Mouse (Mus musculus) liver (tissue): ENCODE results near the gene Sgsm3.
"Not testable (repeated sequence)": the region's sequence is repeated elsewhere in the genome, so short reads cannot be mapped to it uniquely, and the experiment has no call there.

Experiments used
- DNase-seq: peaks from one replicate; pipeline ENCODE4 v3.0.0-alpha.2; 2020; ENCODE audit warnings: mixed read lengths

Sgsm3 gene

GRCm38 (mm10) chr15:80977620-80978334 lies at the start of gene Sgsm3:
Sgsm3 (plus strand) TSS chr15:80977765.
- peak; percentile 90 for DNase-seq

- no peak for DNase-seq
These were observed 48.7 kb upstream of the Sgsm3 start for GRCm38 (mm10) chr15:80928811-80929355.

- peak; percentile 66 for DNase-seq
These were observed 47.5 kb upstream of the Sgsm3 start for GRCm38 (mm10) chr15:80930048-80930571.

GRCm38 (mm10) chr15:80930676-80931320 lies 46.8 kb upstream of the Sgsm3 start:
- DNase-seq, result not testable (repeated sequence)

- no peak for DNase-seq
These were observed 46.1 kb upstream of the Sgsm3 start for GRCm38 (mm10) chr15:80931345-80931960.

GRCm38 (mm10) chr15:80934841-80935240 lies 42.7 kb upstream of the Sgsm3 start:
- no peak for DNase-seq

GRCm38 (mm10) chr15:80936686-80937085 lies 40.9 kb upstream of the Sgsm3 start:
- no peak for DNase-seq

GRCm38 (mm10) chr15:80938615-80939014 lies 39.0 kb upstream of the Sgsm3 start:
- DNase-seq, result no peak

GRCm38 (mm10) chr15:80939401-80939800 lies 38.2 kb upstream of the Sgsm3 start:
- DNase-seq, result no peak

GRCm38 (mm10) chr15:80941468-80942040 lies 36.0 kb upstream of the Sgsm3 start:
- no peak for DNase-seq

GRCm38 (mm10) chr15:80945851-80946250 lies 31.7 kb upstream of the Sgsm3 start:
- peak; percentile 67 for DNase-seq

- peak; percentile 91 for DNase-seq
These were observed 29.1 kb upstream of the Sgsm3 start, which contains the start of gene Adsl for GRCm38 (mm10) chr15:80948145-80949135. Adsl (plus strand) TSS chr15:80948490.

- no peak for DNase-seq
These were observed 28.1 kb upstream of the Sgsm3 start for GRCm38 (mm10) chr15:80949431-80949830.

GRCm38 (mm10) chr15:80950055-80950454 lies 27.5 kb upstream of the Sgsm3 start:
- DNase-seq, result no peak

GRCm38 (mm10) chr15:80953971-80954370 lies 23.6 kb upstream of the Sgsm3 start:
- no peak for DNase-seq

GRCm38 (mm10) chr15:80954861-80955260 lies 22.7 kb upstream of the Sgsm3 start:
- no peak for DNase-seq

- DNase-seq, result no peak
These were observed 21.6 kb upstream of the Sgsm3 start for GRCm38 (mm10) chr15:80955836-80956438.

- DNase-seq, result no peak
These were observed 8.2 kb upstream of the Sgsm3 start for GRCm38 (mm10) chr15:80969371-80969770.

- DNase-seq, result no peak
These were observed 3.3 kb upstream of the Sgsm3 start for GRCm38 (mm10) chr15:80974311-80974710.

GRCm38 (mm10) chr15:80975666-80976065 lies 1.9 kb upstream of the Sgsm3 start:
- DNase-seq, result no peak

GRCm38 (mm10) chr15:80979611-80980010 lies 2.0 kb downstream of the Sgsm3 start:
- no peak for DNase-seq
